Mouse (Mus musculus): ENCODE data around the gene Dusp16. TPM values are rescaled to one million over a fixed set of nuclear protein-coding genes. Genes with fewer than 3 reads are reported as not detected.

Dusp16 gene
- polyA plus RNA-seq, 1 experiment from 2014 or later = 13.2 TPM

DNA sequence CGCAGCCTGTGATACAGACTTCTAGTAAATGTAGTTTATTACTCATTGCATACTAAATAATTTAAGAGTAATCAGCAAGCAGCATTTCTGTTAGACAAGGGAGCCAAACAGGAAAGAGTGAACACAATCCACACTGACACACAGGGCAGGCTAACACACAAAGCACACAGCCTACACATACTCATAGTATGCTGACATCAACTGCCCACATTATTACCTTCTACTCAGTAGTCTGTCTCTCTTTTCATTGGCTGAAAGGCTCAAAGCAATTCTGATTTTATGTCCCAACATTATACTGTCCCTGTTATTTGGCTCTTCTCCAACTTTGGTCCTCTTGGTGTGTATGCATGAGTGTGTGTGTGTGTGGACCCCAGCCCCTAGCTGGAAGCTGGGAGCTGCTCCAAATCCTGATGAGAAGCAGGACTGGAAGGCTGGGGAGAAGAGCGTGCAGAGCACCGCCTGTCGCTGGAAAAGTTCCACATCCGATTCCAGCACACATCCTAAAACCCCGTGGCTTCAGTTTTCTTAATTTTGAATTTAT lies 70.6 kb downstream of the Dusp16 start:
- Histone ChIP-seq H3K27me3 (ENCODE audit: insufficient read depth, poor library complexity, severe bottlenecking) (no peaks in the 10 kb centered on the region), H3K4me3 (no peak overlapping the region), H3K4me1 (peaks cover 19% of the 10 kb centered on the region), H3K27ac (no peak overlapping the region), H3K9me3 (no peaks in the 10 kb centered on the region), H3K36me3 (peaks cover 69% of the 10 kb centered on the region)
- peak; percentile 50 for DNase-seq (ENCODE audit: low spot score)
- 91% methylated on average over 6 of the region's 6 CpGs for WGBS

DNA sequence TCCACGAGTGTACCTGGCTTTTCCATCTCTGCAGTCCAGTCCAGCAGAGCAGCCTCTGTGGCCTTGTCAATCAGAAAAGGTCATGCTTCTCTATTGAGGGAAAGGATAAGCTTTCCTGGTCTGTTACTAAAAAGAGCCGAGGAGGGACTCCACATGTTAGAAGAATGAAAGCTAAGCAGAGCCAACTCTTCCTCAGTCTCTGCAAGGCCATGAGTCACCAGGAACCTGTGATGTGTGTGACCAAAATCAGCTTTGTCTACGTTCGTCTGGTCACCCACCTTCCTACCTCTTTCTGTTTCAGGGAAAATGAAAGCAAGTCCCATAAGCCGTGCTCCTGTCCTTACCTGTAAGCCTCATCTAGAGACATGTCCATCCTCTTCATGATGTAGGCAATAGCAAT lies 72.3 kb downstream of the Dusp16 start:
- 74% methylated on average over 5 of the region's 5 CpGs for WGBS
- H3K36me3 ChIP-seq = peaks cover 63% of the 10 kb centered on the region

DNA sequence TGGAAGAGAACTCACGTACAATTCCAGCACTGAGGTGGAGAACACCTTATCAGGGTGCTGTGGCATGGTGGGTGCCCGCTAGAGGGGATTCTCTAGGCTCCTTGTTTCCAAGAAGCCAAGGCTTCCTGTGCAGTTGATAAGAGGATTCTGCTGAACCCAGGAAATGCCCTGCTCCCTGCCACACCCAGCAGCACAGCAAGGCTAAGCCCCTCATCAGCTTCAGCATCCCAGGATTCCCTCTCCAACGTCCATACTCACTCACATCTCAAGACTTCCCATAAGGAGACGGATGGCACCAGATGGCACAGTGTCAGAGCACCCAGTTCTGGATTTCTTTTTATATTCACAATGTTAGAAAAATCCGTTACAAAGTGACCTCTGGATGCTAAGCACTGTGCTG lies 73.3 kb downstream of the Dusp16 start:
- 84% methylated on average over 5 of the region's 5 CpGs for WGBS
- peak; percentile 53 for DNase-seq (ENCODE audit: low spot score)

More for the DNA sequence above, 72.3 kb downstream of the Dusp16 start:
- H3K27me3 ChIP-seq (ENCODE audit: insufficient read depth, poor library complexity, severe bottlenecking) = no peaks in the 10 kb centered on the region
- peaks cover 31% of the 10 kb centered on the region for H3K4me1 ChIP-seq
- H3K27ac ChIP-seq = no peak overlapping the region
- H3K4me3 ChIP-seq = no peak overlapping the region
- DNase-seq (ENCODE audit: low spot score) = peak; percentile 51
- no peaks in the 10 kb centered on the region for H3K9me3 ChIP-seq

DNA sequence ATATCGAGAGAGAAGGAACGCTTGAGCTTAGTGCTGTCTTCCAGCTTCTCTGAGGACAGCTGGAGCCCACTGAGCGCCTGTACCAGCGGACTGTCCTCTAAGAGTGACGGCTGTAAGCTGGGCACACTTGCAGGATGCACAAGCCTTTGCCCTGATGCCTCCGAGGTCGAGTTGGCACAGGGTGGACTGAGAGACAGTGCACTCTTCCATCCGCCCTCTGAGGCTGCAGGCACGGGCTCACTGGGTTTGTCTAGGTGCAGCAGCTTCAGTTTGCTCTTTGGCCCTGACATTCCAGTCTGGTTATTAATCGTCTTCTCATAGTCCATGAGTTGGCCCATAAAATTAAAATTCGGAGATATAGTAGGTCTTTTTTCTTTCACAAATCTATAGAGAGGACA lies 73.8 kb downstream of the Dusp16 start:
- peaks cover 34% of the 10 kb centered on the region for H3K4me1 ChIP-seq
- H3K9me3 ChIP-seq = no peaks in the 10 kb centered on the region
- WGBS = 90% methylated on average over 11 of the region's 11 CpGs
- H3K36me3 ChIP-seq = peaks cover 55% of the 10 kb centered on the region
- no peaks in the 10 kb centered on the region for H3K27me3 ChIP-seq (ENCODE audit: insufficient read depth, poor library complexity, severe bottlenecking)
- peak; percentile 69 for DNase-seq (ENCODE audit: low spot score)
- no peak overlapping the region for H3K27ac ChIP-seq
- no peak overlapping the region for H3K4me3 ChIP-seq

More for the DNA sequence above, 73.3 kb downstream of the Dusp16 start:
- H3K9me3 ChIP-seq = no peaks in the 10 kb centered on the region
- peaks cover 31% of the 10 kb centered on the region for H3K4me1 ChIP-seq
- peaks cover 59% of the 10 kb centered on the region for H3K36me3 ChIP-seq
- no peak overlapping the region for H3K4me3 ChIP-seq
- no peaks in the 10 kb centered on the region for H3K27me3 ChIP-seq (ENCODE audit: insufficient read depth, poor library complexity, severe bottlenecking)
- H3K27ac ChIP-seq = no peak overlapping the region

DNA sequence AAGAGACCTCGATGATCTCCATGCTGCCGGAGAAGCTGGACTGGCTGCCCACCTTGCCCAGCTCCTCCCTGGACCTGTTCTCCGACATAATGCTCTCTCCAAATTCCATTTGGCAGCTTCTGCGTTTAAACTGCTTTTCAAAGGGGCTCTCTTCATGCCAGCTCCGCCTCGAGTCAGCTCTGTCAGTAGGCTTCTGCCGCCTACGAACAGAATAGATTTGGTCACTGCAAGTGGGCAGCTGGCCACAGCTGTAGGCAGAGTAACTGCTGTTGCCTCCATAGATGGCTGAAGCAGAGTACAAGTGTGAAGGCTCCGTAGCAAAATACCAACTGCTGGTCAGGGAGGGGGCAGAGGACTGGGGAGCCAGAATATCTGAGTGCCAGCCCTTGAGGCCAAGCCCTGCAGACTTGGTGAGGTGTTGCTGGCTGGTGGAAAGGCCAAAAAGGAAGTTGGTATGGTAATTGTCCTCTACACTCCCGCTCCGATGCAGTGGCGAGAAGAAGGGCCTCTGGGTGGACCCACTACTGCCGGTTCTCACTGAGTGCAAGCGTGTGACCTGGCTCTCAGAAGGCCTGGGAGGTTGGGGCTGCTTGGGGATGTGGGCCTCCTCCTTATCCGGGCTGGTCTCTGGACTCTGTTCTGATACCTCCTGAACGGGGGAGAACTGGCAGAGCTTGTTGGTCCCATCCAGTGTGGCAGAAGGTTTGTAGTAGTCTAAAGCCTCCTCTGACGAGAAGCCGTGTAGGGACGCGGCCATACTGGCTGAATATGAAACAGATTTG lies 74.3 kb downstream of the Dusp16 start:
- DNase-seq (ENCODE audit: low spot score) = no peak
- no peaks in the 10 kb centered on the region for H3K9me3 ChIP-seq
- WGBS = 89% methylated on average over 20 of the region's 20 CpGs
- H3K4me3 ChIP-seq = no peak overlapping the region
- peaks cover 38% of the 10 kb centered on the region for H3K4me1 ChIP-seq
- H3K27ac ChIP-seq = 0 out of 2 replicates have a peak overlapping the region, but pooled peaks have one; percentile 0
- H3K36me3 ChIP-seq = peaks cover 50% of the 10 kb centered on the region
- no peaks in the 10 kb centered on the region for H3K27me3 ChIP-seq (ENCODE audit: insufficient read depth, poor library complexity, severe bottlenecking)

DNA sequence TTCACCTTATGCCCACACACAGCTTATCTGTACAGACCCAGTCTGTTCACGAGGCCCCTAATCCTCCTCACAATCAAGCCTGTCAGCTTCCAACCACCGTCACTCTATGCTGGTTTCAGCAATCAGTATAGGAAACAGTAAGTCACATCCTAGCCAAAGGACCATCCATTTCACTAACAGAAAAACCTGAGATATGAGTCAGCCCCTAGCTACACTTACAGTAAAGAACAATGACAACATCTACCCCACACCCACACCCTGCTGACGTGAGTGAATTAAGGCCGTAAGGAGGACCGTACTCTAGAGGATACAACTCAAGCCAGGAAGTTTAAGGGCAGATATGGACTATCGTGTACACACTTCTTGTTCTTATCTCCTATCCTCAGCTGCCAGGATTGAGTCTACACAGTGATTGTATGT lies 76.2 kb downstream of the Dusp16 start:
- H3K4me3 ChIP-seq = no peak overlapping the region
- H3K27me3 ChIP-seq (ENCODE audit: insufficient read depth, poor library complexity, severe bottlenecking) = no peaks in the 10 kb centered on the region
- H3K9me3 ChIP-seq = no peaks in the 10 kb centered on the region
- H3K4me1 ChIP-seq = peaks cover 49% of the 10 kb centered on the region
- H3K27ac ChIP-seq = no peak overlapping the region
- DNase-seq (ENCODE audit: low spot score) = no peak
- WGBS = 16% methylated on average over 6 of the region's 6 CpGs
- H3K36me3 ChIP-seq = peaks cover 42% of the 10 kb centered on the region

DNA sequence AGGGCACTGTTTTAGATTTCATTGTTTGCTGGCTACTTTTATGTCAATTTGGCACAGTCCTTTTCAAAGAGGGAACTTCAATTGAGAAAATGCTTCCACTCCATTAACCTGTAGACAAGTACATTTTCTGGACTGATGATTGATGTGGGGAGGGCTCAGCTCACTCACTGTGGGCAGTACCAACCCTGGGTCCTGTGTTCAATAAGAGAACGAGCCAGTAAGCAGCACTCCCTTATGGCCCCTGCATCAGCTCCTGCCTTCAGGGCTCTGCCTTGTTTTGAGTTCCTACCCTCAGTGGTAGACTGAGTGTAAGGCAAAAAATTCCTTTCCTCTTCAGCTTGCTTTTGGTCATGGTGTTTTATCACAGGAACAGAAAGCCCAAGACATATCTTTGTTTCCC lies 78.5 kb downstream of the Dusp16 start:
- no peak for DNase-seq (ENCODE audit: low spot score)
- H3K27me3 ChIP-seq (ENCODE audit: insufficient read depth, poor library complexity, severe bottlenecking) = no peaks in the 10 kb centered on the region
- peaks cover 62% of the 10 kb centered on the region for H3K4me1 ChIP-seq
- H3K36me3 ChIP-seq = peaks cover 21% of the 10 kb centered on the region
- no peaks in the 10 kb centered on the region for H3K9me3 ChIP-seq
- WGBS = 57% methylated on average over 1 of the region's 1 CpGs
- no peak overlapping the region for H3K4me3 ChIP-seq
- H3K27ac ChIP-seq = no peak overlapping the region

DNA sequence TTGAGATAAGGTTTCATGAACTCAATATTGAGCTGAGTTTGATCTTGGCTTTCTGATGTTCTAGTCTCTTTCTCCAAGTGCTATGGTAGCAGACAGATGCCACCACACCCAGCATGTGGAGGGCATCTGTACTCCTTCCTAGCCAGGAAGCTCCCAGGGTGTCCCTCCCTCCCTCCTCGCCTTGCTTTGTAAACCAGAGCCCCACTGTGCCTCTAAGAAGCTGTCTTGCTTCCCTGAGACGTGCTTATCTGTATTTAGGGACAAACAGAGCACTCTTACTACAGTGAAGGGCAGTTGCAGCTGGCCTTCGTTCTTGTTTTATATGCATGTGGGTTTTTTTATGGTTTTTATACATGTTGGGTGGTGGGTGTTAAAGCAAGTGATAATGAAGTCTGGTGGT lies 79.1 kb downstream of the Dusp16 start:
- H3K4me1 ChIP-seq = peaks cover 57% of the 10 kb centered on the region
- no peaks in the 10 kb centered on the region for H3K27me3 ChIP-seq (ENCODE audit: insufficient read depth, poor library complexity, severe bottlenecking)
- 28% methylated on average over 3 of the region's 3 CpGs for WGBS
- no peak overlapping the region for H3K4me3 ChIP-seq
- no peaks in the 10 kb centered on the region for H3K9me3 ChIP-seq
- peaks cover 16% of the 10 kb centered on the region for H3K36me3 ChIP-seq
- no peak for DNase-seq (ENCODE audit: low spot score)
- no peak overlapping the region for H3K27ac ChIP-seq

DNA sequence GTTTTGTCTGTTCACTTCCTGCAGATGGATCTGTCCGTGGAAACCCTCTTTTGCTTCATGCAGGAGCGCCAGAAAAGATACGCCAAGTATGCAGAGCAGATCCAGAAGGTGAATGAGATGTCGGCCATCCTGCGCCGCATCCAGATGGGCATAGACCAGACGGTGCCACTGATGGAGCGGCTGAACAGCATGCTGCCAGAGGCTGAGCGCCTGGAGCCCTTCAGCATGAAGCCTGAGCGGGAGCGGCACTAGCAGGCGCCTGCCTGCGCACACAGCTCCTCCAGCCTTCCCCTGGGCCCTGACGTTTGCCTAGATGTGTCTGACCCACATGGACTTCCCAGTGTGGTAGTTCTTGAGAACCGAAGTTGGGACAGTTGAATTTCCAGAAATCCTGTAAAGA lies 82.4 kb downstream of the Dusp16 start:
- Histone ChIP-seq H3K4me3 (no peak overlapping the region), H3K27ac (0 out of 2 replicates have a peak overlapping the region, but pooled peaks have one; percentile 33), H3K27me3 (ENCODE audit: insufficient read depth, poor library complexity, severe bottlenecking) (no peaks in the 10 kb centered on the region), H3K36me3 (peaks cover 4% of the 10 kb centered on the region), H3K9me3 (no peaks in the 10 kb centered on the region), H3K4me1 (peaks cover 35% of the 10 kb centered on the region)
- DNase-seq (ENCODE audit: low spot score) = no peak
- WGBS = 82% methylated on average over 15 of the region's 15 CpGs

DNA sequence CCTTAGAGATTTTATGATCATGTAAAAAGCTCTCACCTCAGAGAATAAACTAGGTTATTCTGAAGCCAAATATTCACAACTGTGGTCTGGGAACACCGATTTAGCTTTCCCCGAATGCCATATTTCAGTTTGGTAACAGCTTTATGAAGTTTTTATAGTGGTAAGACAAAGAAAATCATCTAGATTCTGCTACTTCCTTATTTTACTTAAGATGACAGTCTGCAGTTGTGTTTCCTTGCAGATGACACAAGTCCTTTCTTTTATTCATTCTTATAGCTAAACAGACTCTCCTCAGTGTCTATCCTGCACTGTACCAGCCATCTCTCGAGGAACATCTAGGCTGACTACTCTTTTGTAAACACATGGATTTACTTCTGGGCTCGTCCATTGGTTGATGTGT lies 86.0 kb downstream of the Dusp16 start:
- Histone ChIP-seq H3K4me3 (no peak overlapping the region), H3K36me3 (no peaks in the 10 kb centered on the region), H3K9me3 (no peaks in the 10 kb centered on the region), H3K27me3 (ENCODE audit: insufficient read depth, poor library complexity, severe bottlenecking) (no peaks in the 10 kb centered on the region), H3K27ac (no peak overlapping the region), H3K4me1 (peaks cover 17% of the 10 kb centered on the region)
- 81% methylated on average over 4 of the region's 4 CpGs for WGBS
- DNase-seq (ENCODE audit: low spot score) = no peak

DNA sequence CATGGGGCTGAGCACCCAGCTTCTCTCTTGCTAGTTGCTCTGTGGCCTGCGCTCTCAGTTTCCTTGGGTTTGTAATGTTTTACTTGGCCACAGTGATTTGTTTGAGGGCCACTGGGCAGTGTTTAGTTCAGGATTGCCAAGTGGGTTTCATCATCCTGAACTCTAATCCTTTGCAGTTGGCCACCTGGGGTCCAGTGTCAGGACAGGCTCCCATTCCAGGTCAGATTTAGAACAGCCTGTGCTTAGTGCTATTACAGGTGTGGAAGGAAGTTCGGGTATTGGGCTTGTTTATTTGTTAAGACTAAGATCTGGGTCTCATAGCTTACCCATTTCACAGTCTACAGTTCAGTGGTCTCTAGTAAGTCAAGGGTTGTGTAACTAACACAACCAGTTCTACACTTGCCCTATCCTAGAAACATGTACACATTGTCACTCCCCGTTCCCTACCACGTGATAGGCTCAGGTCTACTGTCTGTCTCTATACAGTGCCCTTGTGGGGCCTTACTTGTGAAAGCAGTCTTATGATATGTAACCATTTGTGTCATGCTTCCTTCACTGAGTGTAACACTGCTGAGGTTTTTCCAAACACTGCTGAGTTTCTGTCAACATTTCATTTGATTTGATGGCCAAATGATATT lies 89.3 kb downstream of the Dusp16 start:
- 85% methylated on average over 4 of the region's 4 CpGs for WGBS
- H3K4me3 ChIP-seq = no peak overlapping the region
- no peak overlapping the region for H3K27ac ChIP-seq
- no peaks in the 10 kb centered on the region for H3K36me3 ChIP-seq
- no peaks in the 10 kb centered on the region for H3K9me3 ChIP-seq
- no peaks in the 10 kb centered on the region for H3K4me1 ChIP-seq
- H3K27me3 ChIP-seq (ENCODE audit: insufficient read depth, poor library complexity, severe bottlenecking) = no peaks in the 10 kb centered on the region
- no peak for DNase-seq (ENCODE audit: low spot score)

DNA sequence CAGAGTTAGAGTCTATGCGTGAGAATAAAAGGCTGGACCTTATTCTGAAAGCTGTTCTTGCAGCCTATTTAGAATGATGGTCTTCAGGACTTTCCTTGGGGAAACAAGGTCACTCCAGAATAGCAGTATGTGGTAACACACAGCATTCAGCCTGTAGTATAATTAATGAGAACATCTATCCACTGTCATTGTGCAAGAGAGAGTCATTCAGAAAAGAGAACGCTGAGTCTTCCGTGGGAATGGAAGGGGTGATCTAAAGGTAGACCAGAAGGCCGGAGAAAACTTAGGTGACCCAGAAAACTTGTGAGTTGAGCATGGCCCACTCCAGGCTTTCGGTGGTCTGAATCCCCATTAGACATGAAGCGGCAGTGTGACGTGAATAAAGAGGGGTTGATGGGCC lies 90.2 kb downstream of the Dusp16 start:
- Histone ChIP-seq H3K9me3 (no peaks in the 10 kb centered on the region), H3K27me3 (ENCODE audit: insufficient read depth, poor library complexity, severe bottlenecking) (no peaks in the 10 kb centered on the region), H3K36me3 (no peaks in the 10 kb centered on the region), H3K4me3 (no peak overlapping the region), H3K27ac (no peak overlapping the region), H3K4me1 (no peaks in the 10 kb centered on the region)
- WGBS = 94% methylated on average over 7 of the region's 7 CpGs
- DNase-seq (ENCODE audit: low spot score) = no peak

DNA sequence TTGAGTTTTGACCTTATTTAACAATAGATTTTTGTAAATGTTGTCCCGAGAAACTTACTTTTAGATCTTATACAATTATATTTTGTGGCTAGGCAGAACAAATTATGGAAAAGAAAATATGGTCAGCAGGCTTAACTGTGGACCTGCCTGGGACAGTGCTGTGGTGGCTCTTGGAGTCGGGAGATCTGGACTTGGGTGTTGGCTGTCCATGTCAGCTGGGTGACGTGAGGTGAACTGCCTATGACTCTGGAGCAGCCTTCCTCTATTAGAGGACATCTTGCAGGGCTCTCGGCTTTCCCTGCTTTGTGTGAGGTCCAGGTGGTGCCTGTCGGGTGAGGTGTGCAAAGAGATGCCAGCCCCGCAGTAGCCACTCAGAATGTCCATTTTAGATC lies 91.2 kb downstream of the Dusp16 start:
- H3K4me1 ChIP-seq = no peaks in the 10 kb centered on the region
- H3K36me3 ChIP-seq = no peaks in the 10 kb centered on the region
- no peak overlapping the region for H3K27ac ChIP-seq
- DNase-seq (ENCODE audit: low spot score) = no peak
- H3K9me3 ChIP-seq = no peaks in the 10 kb centered on the region
- 79% methylated on average over 6 of the region's 6 CpGs for WGBS
- no peaks in the 10 kb centered on the region for H3K27me3 ChIP-seq (ENCODE audit: insufficient read depth, poor library complexity, severe bottlenecking)
- no peak overlapping the region for H3K4me3 ChIP-seq
